Mouse (Mus musculus): ENCODE data around the gene Rgl2.

Gene Rgl2

GRCm38 (mm10) chr17:33977861-33978557 is 48.7 kb downstream of the Rgl2 start:
- DNase-seq = no peak

- peak; percentile 92 for DNase-seq
These were observed 49.3 kb downstream of the Rgl2 start for GRCm38 (mm10) chr17:33978631-33979031.

- DNase-seq = no peak
These were observed 50.2 kb downstream of the Rgl2 start for GRCm38 (mm10) chr17:33979512-33980050.

GRCm38 (mm10) chr17:33980181-33981035 is 51.1 kb downstream of the Rgl2 start:
- no peak for DNase-seq

GRCm38 (mm10) chr17:33981192-33981909 is 52.0 kb downstream of the Rgl2 start:
- DNase-seq = peak; percentile 93

- peak; percentile 58 for DNase-seq
These were observed 52.8 kb downstream of the Rgl2 start for GRCm38 (mm10) chr17:33982136-33982535.
